Mouse (Mus musculus): ENCODE data around the gene Pipox.

DNA sequence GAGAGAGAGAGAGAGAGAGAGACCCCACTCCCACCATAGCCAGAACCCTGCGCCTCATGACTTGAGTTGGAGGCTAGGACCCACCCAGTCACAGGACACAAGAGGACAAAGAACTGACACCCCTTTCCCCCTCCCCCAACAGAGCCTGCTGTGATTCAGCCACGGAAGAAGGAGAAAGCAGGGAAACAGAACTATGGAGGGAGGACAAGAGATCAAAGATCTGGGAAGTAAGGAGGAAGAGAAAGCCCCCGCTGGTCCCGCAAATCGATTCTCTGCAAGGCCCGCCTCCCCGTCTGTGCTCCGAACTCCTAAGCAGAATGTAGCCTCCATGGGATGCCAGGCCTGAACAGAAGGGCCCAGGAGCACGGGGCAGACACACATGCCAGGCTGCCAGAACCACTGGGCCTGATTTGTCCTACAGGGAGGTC, 12.9 kb upstream of the Pipox start:
- TF ChIP-seq POLR2A (IDR thresholded peaks at IDR 0.05; ENCODE audit: control insufficient read depth, extremely low read depth, insufficient read depth, low read length, poor library complexity) (no peak), CTCF (IDR thresholded peaks at IDR 0.05; ENCODE audit: borderline replicate concordance, control insufficient read depth, extremely low read depth, insufficient read depth, low read length, poor library complexity) (no peak)
